Mouse (Mus musculus) frontal cortex, postnatal 36 days (tissue): Measurements from ENCODE around the gene Hpd.
"Not testable (repeated sequence)": the region's sequence is repeated elsewhere in the genome, so short reads cannot be mapped to it uniquely, and the experiment has no call there.

Experiments used
- DNase-seq, 2 experiments: peaks; one replicate each; pipeline ENCODE4 v3.0.0; 2022; ENCODE audit warnings: low spot score in 2 of 2

Gene Hpd

GRCm38 (mm10) chr5:123182651-123183050, at the start of gene Hpd:
Gene Hpd, minus strand, starts transcription at chr5:123182727.
- DNase-seq: no peak

GRCm38 (mm10) chr5:123232180-123232579, 49.7 kb upstream of the Hpd start:
- no peak for DNase-seq

- DNase-seq: no peak
Observed at GRCm38 (mm10) chr5:123229296-123229695, 46.8 kb upstream of the Hpd start.

- DNase-seq: no peak
Observed at GRCm38 (mm10) chr5:123228524-123228922, 46.0 kb upstream of the Hpd start.

- peak; percentile 96 to 97 for DNase-seq
Observed at GRCm38 (mm10) chr5:123227762-123228523, 45.4 kb upstream of the Hpd start.

- no peak for DNase-seq
Observed at GRCm38 (mm10) chr5:123226851-123227250, 44.3 kb upstream of the Hpd start.

- not testable (repeated sequence) for DNase-seq
Observed at GRCm38 (mm10) chr5:123223861-123224260, 41.3 kb upstream of the Hpd start.

- DNase-seq: no peak
Observed at GRCm38 (mm10) chr5:123223051-123223410, 40.5 kb upstream of the Hpd start.

- DNase-seq: not testable (repeated sequence)
Observed at GRCm38 (mm10) chr5:123222346-123223050, 40.0 kb upstream of the Hpd start.

GRCm38 (mm10) chr5:123203591-123203990, 21.1 kb upstream of the Hpd start:
- not testable (repeated sequence) for DNase-seq

- not testable (repeated sequence) for DNase-seq
Observed at GRCm38 (mm10) chr5:123202771-123203170, 20.2 kb upstream of the Hpd start.

GRCm38 (mm10) chr5:123201987-123202386, 19.5 kb upstream of the Hpd start:
- no peak for DNase-seq

- no peak for DNase-seq
Observed at GRCm38 (mm10) chr5:123201523-123201892, 19.0 kb upstream of the Hpd start.

GRCm38 (mm10) chr5:123200816-123201522, 18.4 kb upstream of the Hpd start:
- not testable (repeated sequence) for DNase-seq

- DNase-seq: no peak
Observed at GRCm38 (mm10) chr5:123198523-123198922, 16.0 kb upstream of the Hpd start.

GRCm38 (mm10) chr5:123196746-123197145, 14.2 kb upstream of the Hpd start:
- no peak for DNase-seq

- no peak for DNase-seq
Observed at GRCm38 (mm10) chr5:123195500-123196000, 13.0 kb upstream of the Hpd start.

- no peak for DNase-seq
Observed at GRCm38 (mm10) chr5:123194856-123195255, 12.3 kb upstream of the Hpd start.

GRCm38 (mm10) chr5:123193436-123193835, 10.9 kb upstream of the Hpd start:
- no peak for DNase-seq

- DNase-seq: no peak
Observed at GRCm38 (mm10) chr5:123192606-123193150, 10.2 kb upstream of the Hpd start.

GRCm38 (mm10) chr5:123191427-123191826, 8.9 kb upstream of the Hpd start:
- DNase-seq: no peak

- no peak for DNase-seq
Observed at GRCm38 (mm10) chr5:123190912-123191311, 8.4 kb upstream of the Hpd start.
